Mouse (Mus musculus) cerebellum, adult 11 months (tissue): ENCODE results near the gene Rnf181.
A peak's percentile ranks its signal among the peaks of the same experiment; 100 is the strongest.

Source experiments
- DNase-seq: peaks from one replicate; pipeline ENCODE4 v3.0.0; 2022

Gene Rnf181

GRCm38 (mm10) chr6:72383142-72383820, 16.5 kb upstream of the Rnf181 start:
- DNase-seq: no peak

- DNase-seq: no peak
Observed at GRCm38 (mm10) chr6:72382494-72382893, 15.7 kb upstream of the Rnf181 start.

- DNase-seq: no peak
Observed at GRCm38 (mm10) chr6:72380131-72380770, 13.5 kb upstream of the Rnf181 start, which contains the start of gene Vamp5. TSS of gene Vamp5 (minus strand) at chr6:72380468.

GRCm38 (mm10) chr6:72379377-72380130, 12.8 kb upstream of the Rnf181 start:
- no peak for DNase-seq

- no peak for DNase-seq
Observed at GRCm38 (mm10) chr6:72378510-72379234, 11.9 kb upstream of the Rnf181 start.

GRCm38 (mm10) chr6:72374820-72375563, 8.2 kb upstream of the Rnf181 start:
- DNase-seq: no peak

- DNase-seq: no peak
Observed at GRCm38 (mm10) chr6:72374206-72374605, 7.5 kb upstream of the Rnf181 start.

- no peak for DNase-seq
Observed at GRCm38 (mm10) chr6:72373184-72373583, 6.4 kb upstream of the Rnf181 start.

GRCm38 (mm10) chr6:72371571-72371970, 4.8 kb upstream of the Rnf181 start:
- DNase-seq: no peak

GRCm38 (mm10) chr6:72371147-72371546, 4.4 kb upstream of the Rnf181 start:
- DNase-seq: no peak

- no peak for DNase-seq
Observed at GRCm38 (mm10) chr6:72370091-72370490, 3.3 kb upstream of the Rnf181 start.

GRCm38 (mm10) chr6:72369557-72369956, 2.8 kb upstream of the Rnf181 start:
- no peak for DNase-seq

GRCm38 (mm10) chr6:72367460-72367974, 761 bp upstream of the Rnf181 start:
- DNase-seq: no peak

- no peak for DNase-seq
Observed at GRCm38 (mm10) chr6:72366304-72366703, 452 bp downstream of the Rnf181 start.

- no peak for DNase-seq
Observed at GRCm38 (mm10) chr6:72364985-72365384, 1.8 kb downstream of the Rnf181 start.

- no peak for DNase-seq
Observed at GRCm38 (mm10) chr6:72364009-72364408, 2.7 kb downstream of the Rnf181 start.

- peak; percentile 94 for DNase-seq
Observed at GRCm38 (mm10) chr6:72362132-72363028, 4.4 kb downstream of the Rnf181 start.

GRCm38 (mm10) chr6:72361121-72361551, 5.6 kb downstream of the Rnf181 start:
- DNase-seq: no peak

- no peak for DNase-seq
Observed at GRCm38 (mm10) chr6:72360599-72360935, 6.2 kb downstream of the Rnf181 start.

GRCm38 (mm10) chr6:72359891-72360598, 6.7 kb downstream of the Rnf181 start:
- DNase-seq: no peak
